Mouse (Mus musculus): Measurements from ENCODE around the gene Tmtc2.

The Tmtc2 gene

GRCm38 (mm10) chr10:105544004-105545003 is 29.9 kb downstream of the Tmtc2 start:
- DNase-seq = no peak

GRCm38 (mm10) chr10:105542081-105542480 is 32.2 kb downstream of the Tmtc2 start:
- no peak for DNase-seq

GRCm38 (mm10) chr10:105539697-105540096 is 34.6 kb downstream of the Tmtc2 start:
- no peak for DNase-seq

- DNase-seq = no peak
Measured at GRCm38 (mm10) chr10:105536910-105537309, 37.3 kb downstream of the Tmtc2 start.

- no peak for DNase-seq
Measured at GRCm38 (mm10) chr10:105535848-105536247, 38.4 kb downstream of the Tmtc2 start.

GRCm38 (mm10) chr10:105532747-105533146 is 41.5 kb downstream of the Tmtc2 start:
- DNase-seq = no peak

- no peak for DNase-seq
Measured at GRCm38 (mm10) chr10:105532019-105532525, 42.2 kb downstream of the Tmtc2 start.

GRCm38 (mm10) chr10:105531080-105531894 is 43.0 kb downstream of the Tmtc2 start:
- no peak for DNase-seq

- DNase-seq = no peak
Measured at GRCm38 (mm10) chr10:105523405-105524088, 50.7 kb downstream of the Tmtc2 start.

GRCm38 (mm10) chr10:105522431-105522830 is 51.8 kb downstream of the Tmtc2 start:
- no peak for DNase-seq

GRCm38 (mm10) chr10:105519154-105519806 is 55.0 kb downstream of the Tmtc2 start:
- DNase-seq = no peak

- DNase-seq = no peak
Measured at GRCm38 (mm10) chr10:105518144-105518543, 56.1 kb downstream of the Tmtc2 start.

- DNase-seq = no peak
Measured at GRCm38 (mm10) chr10:105513777-105514322, 60.4 kb downstream of the Tmtc2 start.

GRCm38 (mm10) chr10:105509896-105510272 is 64.4 kb downstream of the Tmtc2 start:
- no peak for DNase-seq

- DNase-seq = no peak
Measured at GRCm38 (mm10) chr10:105509146-105509895, 64.9 kb downstream of the Tmtc2 start.

GRCm38 (mm10) chr10:105507982-105508786 is 66.1 kb downstream of the Tmtc2 start:
- peak; percentile 67 for DNase-seq

GRCm38 (mm10) chr10:105506046-105506445 is 68.2 kb downstream of the Tmtc2 start:
- DNase-seq = no peak

GRCm38 (mm10) chr10:105504472-105504871 is 69.8 kb downstream of the Tmtc2 start:
- no peak for DNase-seq

- DNase-seq = no peak
Measured at GRCm38 (mm10) chr10:105501736-105502135, 72.5 kb downstream of the Tmtc2 start.

- DNase-seq = peak; percentile 69
Measured at GRCm38 (mm10) chr10:105500482-105500881, 73.8 kb downstream of the Tmtc2 start.

All from liver (tissue).